Mouse (Mus musculus) embryonic fibroblast, embryonic 13.5 days (primary cell): ENCODE results near the gene Rfk.

Source experiments
- CTCF ChIP-seq: IDR thresholded peaks from 2 replicates; pipeline ENCODE4 v1.5.1; 2011; ENCODE audit warnings: mild to moderate bottlenecking, control low read depth, low read length, moderate library complexity, borderline replicate concordance; ENCODE audit not compliant: insufficient read depth
- POLR2A ChIP-seq: IDR thresholded peaks from 2 replicates; pipeline ENCODE4 v1.6.1; 2011; ENCODE audit warnings: low read depth, mild to moderate bottlenecking, control low read depth, low read length, moderate library complexity

GRCm38 (mm10) chr19:17355950-17356867 is 37.6 kb upstream of the Rfk start:
- TF ChIP-seq CTCF = 0 out of 2 replicates have a peak, but pooled peaks have one; percentile 14
- TF ChIP-seq POLR2A = peak; percentile 63
